Mouse (Mus musculus): ENCODE measurements around the gene Slc41a3. TPM values are rescaled to one million over a fixed set of nuclear protein-coding genes. Genes with fewer than 3 reads are reported as not detected.

The Slc41a3 gene
- total RNA-seq (2021), result 10 to 100 TPM; 29.1 to 67.6 TPM
- long read RNA-seq, experiment 1, transcript Slc41a3-202 (11 exons, 2,412 nt), result minor isoform, 32 of 92 reads
- long read RNA-seq, experiment 1, transcript Slc41a3-201 (10 exons, 2,324 nt), result major isoform, 41 of 92 reads
- long read RNA-seq, experiment 1, partial matches to known transcripts, result 4 of 92 reads
- long read RNA-seq, experiment 1, other reads (novel, unspliced or antisense), result 15 of 92 reads
- long read RNA-seq, experiment 2, transcript Slc41a3-202 (11 exons, 2,412 nt), result minor isoform, 24 of 74 reads
- long read RNA-seq, experiment 2, transcript Slc41a3-201 (10 exons, 2,324 nt), result major isoform, 37 of 74 reads
- long read RNA-seq, experiment 2, partial matches to known transcripts, result 9 of 74 reads
- long read RNA-seq, experiment 2, other reads (novel, unspliced or antisense), result 4 of 74 reads

DNA sequence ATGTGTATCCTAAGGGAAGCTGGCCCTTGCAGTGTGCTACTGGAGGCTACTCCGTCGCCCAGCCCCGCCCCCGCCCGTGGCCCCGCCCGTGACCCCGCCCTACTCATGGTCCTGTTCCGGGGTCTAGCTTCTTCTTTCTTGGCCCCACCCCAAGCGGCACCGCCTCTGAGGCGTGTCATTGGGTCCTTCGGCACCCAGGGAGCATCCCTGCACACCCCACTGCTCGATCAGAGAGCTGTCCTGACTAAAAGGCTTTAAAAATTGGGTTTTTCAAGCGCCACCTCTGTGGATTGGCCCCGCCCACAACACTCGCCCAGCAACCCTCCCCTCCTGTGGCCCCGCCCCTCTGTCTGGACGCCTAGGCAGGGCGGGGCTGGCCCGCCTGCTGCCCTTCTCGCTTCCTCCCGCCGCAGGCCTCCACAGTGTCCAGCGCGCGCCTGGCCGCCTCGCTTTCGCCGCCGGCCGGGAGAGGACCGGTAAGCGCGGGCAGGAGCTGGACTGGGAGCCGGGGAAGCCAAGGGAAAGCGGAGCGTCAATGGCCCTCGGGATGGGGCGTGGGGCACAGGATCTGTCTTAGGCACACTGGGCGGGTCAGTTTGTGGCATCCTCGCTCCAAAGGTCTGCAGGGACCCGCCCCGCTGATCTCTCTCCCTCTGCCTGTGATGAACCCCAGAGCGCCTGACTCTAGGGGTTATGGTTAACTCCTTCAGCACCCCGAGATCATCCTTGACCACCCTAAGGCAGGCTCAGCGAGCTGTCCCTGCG lies at the start of gene Slc41a3:
Gene Slc41a3 (plus strand): TSS at position 193 of the 765 bp plus-strand sequence.
- DNase-seq (ENCODE audit: low spot score in 2 of 2), result peak; percentile 88 to 92

DNA sequence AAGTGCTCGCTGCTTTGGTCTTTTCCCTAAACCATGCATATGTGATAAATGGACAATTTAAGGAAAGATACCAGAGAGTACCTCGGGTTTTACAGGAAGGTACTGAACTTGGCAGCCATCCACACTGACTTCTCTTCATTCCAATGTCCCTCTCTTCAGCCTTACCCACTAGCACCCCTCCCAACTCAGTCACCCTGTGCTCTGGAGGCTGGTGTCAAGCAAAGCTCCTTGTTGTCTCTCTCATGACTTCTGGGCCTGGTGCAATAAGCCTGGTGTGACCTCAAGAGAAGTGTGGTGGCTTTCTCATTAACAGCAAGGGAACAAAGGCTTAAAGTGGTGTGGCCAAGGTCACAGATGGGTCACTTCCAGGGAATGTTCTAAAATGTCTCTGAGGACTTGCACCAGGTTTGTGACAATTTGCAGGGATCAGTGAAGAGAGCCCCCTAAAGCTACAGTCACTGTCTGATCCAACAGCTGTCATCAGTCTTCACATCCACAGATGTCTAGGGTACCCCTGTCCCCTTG lies 47.9 kb upstream of the Slc41a3 start:
- no peak for DNase-seq (ENCODE audit: low spot score in 2 of 2)

DNA sequence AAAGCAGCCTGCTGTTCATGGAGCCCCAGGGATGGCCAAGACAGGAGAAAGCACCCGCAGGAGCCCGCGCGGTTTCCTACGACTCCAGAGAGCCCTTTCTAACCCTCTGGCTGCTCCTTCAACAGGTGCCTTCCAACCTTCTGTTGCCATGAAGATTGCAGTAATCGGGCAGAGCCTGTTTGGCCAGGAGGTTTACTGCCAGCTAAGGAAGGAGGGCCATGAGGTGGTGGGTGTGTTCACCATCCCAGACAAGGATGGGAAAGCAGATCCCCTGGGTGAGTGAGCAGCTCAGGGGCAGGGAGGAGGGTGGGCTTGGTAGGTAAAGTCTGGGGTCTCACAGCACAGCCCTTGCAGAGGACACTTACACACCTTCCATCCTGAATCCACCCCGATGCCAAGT lies 47.4 kb upstream of the Slc41a3 start:
- DNase-seq (ENCODE audit: low spot score in 2 of 2), result no peak

DNA sequence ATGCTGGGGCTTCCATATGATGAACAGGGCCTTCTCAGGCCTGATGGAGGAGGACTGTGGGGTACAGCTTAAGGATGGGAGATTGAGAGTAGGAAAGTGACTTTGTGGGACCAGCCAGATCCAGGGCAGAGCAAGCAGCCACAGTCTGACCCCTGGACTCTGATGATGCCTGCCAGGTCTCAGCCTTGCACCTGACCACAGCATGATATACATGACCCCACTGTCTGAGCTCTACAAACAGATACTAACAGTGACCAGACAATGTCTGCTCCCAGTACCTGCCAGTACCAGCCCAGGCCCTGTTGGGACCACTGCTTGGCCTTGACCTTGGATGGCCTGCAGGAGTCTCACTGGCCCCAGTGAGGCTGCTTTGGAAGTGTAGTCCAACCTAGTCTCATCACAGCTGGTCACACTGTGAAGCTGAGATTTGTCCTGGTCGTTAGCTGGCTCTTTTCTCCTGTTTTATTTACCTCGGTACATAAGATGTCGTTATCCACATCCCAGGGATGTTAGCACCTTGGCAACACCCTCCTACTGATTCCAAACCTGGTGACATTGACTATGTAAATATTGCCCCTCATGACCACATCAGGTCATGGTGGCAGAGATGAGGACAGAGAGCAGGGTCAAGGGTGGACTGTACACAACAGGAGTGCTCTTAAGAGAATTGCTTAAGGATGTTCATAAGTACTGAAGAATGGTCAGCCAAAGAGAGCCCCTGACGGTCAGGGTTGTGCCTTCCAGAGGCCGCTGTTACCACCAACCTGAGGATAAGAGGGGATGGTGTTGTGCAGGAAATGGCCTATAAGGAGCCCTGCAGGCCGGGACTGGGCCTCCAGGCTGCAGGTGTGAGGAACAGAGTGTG lies 46.5 kb upstream of the Slc41a3 start:
- no peak for DNase-seq (ENCODE audit: low spot score in 2 of 2)

DNA sequence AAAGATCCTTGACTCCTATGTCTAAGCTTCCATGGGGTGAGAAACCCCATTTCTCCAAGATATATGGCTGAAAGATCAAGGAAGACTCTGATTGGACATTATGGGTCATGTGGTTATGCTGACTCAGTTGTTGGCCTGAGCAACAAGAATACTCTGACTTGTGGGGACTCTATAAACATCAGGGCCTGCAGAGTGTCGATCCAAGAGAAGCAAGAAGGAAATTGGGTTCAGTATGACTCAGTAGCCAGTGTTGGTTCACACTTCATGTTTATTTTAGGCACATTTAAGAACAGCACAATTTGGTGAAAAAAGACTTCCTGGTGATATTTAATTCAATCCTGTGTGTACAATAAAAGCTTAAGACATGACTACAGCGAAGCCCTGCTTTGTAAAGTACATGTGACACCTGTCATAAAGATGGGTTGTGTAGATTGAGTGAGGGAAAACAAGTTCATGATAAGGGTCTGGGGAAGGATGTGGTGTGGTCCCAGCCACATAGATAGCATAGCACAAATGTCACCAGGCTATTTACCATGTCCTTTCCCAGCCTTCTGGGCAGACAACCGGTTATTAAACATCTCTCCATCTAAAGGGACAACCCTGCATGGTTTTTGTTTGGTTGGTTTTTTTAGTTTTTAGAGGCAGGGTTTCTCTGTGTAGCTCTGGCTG lies 44.0 kb upstream of the Slc41a3 start:
- no peak for DNase-seq (ENCODE audit: low spot score in 2 of 2)

DNA sequence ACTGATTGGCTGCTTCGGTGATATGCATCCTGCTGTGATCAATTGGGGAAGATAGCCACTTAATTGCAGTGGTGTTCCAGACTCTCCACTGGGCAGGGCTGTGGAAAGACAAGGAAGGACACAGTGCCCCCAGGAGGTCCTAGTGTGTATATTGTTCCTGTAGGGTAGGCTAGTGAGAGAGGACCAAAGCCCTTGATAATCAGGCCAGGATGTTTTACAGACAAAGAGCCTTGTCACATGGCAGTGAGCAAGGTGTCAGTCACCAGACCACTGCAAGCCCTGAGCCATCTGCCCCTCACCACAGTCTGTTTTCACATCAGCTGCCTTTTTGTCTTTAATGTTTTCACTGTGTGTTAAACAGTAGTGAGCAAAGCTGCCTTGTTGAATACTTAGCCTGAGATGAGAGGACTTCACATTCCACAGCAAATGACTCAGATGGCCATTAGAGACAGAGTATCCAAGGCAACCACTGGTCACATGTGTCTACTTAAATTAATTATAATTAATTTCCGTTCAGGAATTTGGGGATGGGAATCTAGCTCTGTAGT lies 43.2 kb upstream of the Slc41a3 start:
- no peak for DNase-seq (ENCODE audit: low spot score in 2 of 2)

DNA sequence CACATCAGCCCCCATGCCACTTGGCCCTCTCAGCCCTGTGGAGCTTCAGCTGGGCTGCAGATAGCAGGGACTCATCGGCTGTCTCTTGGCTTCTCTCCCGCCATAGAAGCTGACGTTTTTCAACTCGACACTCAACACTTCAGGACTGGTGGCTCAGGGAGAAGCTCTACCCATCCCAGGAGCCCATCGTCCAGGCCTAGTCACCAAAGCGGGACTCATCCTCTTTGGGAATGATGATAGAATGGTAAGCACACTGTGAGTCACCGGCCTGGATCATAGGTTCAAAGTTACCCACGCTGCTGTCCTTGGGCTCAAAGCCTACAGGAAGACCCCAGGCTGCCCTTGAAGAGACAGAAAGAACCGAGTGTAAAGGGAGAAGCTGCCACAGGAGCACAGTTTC lies 40.3 kb upstream of the Slc41a3 start:
- DNase-seq (ENCODE audit: low spot score in 2 of 2), result no peak

DNA sequence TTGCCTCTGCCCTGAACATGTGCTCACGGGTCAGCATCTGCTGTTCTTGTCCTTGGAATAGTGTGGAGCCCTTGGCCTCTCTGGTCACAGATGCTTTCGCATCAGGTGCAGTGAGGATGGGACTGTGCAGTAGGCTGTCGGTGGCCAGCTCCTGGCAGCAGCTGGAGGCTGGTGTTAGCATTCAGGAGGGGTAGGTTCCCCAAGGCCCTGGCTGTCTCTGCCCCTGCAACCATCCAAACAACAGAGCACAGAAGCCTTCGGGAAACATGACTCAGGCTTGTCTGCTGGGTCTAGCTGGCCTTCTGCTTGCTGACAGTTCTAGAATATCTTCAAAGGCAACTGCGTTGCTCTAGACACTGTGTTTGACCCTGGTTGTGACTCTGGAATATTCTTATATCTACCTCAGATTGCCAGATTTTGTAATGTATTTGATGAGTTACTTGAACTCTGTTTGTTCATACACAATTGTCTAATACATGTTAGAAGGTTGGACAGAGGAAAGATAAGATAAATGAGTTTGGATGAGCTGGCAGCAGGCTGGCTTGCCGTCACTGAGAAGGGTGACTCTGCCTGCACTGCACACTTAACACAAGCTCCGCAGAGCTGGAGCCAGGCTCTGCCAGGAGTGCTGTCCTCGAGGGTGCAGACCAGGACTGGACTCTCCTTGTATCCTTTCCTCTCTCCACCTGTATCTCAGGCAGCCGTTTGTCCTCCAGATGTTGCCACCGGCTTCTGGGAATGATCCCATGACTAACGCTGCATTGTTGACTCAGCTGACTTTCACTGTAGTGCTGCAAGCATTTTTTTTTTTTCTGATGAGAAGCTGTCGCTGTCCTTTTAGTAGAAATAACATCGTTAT lies 38.9 kb upstream of the Slc41a3 start:
- DNase-seq (ENCODE audit: low spot score in 2 of 2), result peak in 1 of 2 experiments; percentile 52

DNA sequence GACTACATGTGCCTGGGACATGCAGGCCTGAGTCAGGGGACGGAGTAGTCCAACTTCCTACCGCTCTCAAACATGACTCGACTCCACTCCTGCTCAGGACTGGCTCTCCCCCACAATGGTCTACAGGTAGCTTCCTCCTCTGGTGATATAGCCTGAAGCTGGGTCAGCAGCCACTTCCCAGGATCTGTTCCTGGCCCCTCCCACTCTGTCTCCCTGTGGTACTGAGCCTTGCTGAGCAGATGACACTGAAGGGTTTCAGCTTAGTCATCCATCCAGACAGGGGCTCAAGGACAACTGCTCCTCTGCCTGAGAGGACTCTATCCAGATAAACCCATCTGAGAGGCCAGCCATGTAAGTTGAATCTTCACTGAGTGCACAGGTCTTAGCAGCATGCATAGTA lies 37.0 kb upstream of the Slc41a3 start:
- DNase-seq (ENCODE audit: low spot score in 2 of 2), result no peak

DNA sequence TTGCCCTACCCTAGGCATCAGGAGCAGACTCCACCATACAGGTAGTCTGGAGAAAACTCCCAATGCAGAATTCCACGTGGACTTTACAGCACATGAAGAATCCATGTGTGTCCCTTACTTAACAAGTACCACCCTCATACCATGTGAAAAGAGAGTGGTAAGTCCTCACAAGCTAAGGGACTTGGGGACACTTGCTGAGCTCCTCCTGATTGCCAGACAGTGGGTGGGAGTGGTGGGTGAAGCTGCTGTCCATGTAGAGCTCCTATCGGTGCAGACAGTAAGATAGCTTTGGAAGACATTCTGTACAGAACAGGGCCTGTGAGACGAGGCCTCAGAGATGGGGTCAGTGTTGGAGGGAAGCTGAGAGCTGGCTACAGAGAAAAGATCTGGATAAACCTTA lies 36.6 kb upstream of the Slc41a3 start:
- DNase-seq (ENCODE audit: low spot score in 2 of 2), result no peak

DNA sequence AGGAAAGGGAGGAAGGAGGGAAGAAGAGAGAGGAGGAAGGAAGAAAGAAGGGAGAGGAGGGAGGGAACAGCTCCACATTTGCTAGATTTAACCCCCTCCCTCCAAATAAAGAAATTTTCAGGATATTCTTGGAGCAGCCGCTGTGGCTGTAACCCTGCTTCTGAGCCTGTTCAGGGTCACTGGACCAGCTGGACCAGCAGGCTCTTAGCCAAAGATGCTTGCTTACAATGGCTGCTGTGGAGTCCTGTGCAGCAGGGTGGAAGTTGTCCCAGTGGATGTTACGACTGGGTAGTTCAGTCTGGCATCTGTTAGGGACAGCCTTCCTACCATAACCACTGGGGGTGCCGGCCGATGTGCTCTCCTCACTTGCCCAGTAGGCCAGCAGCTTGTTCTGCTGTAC lies 35.8 kb upstream of the Slc41a3 start:
- no peak for DNase-seq (ENCODE audit: low spot score in 2 of 2)

DNA sequence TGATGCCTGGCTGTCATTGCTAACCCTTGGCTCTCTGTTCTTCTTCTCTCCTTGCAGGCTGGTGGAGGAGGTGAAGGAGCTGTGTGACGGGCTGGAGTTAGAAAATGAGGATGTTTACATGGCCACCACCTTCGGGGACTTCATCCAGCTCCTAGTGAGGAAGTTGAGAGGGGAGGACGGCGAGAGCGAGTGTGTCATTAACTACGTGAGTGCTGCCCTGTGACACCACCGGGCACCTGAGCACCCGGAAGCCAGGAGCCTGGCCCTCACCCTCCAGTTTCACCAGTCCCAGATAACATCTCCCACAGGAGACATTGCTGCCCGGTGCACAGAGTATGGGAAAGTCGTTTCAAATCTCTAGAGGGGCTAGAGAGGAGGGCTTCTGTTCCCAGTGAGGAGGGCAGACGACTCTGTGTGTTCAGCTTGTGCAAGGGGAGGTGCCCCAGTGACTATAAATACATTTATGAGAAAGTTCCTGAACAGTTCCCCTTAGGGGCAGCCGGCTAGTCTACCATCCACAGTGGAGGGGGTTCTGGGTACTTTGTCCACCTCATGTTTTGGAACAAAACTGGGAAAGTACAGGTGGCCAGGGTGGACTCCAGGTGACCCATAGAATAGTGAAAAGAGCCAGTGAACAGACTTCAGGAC lies 34.7 kb upstream of the Slc41a3 start:
- no peak for DNase-seq (ENCODE audit: low spot score in 2 of 2)

DNA sequence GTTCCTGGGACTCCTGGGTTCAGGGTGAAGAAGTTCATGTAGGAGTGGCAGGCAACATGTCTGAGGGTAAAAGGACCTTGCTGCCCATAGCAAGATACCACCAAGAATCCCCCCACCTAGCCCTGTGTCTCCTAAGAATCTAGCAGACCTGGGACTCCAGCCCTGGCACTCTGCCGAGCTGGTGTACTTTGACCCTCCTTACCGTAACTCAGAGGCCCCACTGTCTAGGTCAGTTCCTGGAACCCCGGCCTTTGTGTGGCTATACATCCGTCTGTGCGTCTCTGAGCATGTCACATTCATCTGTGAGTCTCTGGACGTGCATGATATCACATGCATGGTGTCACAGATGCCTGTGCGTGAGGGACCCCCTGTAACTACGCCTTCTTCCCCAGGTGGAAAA lies 34.1 kb upstream of the Slc41a3 start:
- no peak for DNase-seq (ENCODE audit: low spot score in 2 of 2)

DNA sequence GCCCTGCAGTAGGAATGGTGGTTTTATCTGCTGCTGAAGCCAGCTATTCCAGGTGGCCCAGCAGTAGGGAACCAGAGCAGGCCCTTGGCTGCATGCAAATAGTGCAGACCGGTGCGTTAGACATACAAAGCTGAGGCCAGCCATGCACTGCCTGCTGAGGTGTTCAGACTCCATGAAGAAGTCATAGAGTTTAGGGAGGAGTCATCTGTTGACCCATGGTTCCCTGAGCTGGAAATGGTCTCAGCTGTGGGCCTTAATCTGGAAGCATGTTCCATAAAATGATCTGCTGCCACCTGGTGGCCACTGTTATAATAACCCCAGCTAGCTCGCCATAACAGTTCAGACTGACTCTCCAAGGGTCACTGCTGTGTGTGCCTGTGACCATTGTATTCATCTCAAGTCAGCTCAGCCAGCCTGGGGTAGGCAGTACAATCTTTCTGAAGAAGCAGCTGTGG lies 29.2 kb upstream of the Slc41a3 start:
- DNase-seq (ENCODE audit: low spot score in 2 of 2), result peak; percentile 77 to 83

DNA sequence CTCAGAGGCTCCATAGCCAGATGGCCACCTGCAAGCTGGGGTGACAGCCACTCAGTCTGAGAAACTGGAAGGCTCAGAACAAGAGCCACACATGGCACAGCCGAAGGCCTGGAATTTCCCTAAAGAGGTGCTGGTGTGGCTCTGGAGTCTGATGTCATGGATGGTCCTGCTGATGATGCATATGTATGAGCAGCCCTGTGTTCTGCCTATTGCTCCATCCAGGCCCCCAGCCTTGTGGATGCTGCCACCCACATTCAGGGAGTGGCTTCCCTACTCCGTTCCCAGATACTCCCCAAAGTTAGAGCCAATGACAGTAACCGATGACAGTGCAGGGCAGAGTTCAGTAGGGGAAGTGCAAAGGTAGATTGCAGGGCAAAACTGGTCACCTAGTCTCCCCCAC lies 26.4 kb upstream of the Slc41a3 start:
- no peak for DNase-seq (ENCODE audit: low spot score in 2 of 2)

DNA sequence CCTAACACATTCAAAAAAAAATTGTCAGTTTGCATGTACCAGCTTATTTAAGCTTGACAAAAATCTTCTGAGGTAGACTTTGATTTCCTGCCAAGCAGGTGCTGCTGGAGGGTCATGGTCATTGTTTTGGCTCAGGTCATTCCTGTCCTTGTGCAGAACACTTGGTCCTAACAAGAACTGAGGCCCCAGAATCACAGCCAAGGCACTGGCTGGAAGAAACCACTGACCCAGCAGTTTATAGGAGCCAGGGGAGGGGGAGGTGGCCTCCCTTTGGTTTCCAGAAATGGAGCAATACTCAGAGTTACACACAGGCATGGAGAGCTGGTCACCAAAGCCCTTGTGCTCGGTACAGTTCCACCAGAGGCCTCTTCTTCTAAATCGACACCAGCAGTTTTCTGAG lies 22.2 kb upstream of the Slc41a3 start:
- DNase-seq (ENCODE audit: low spot score in 2 of 2), result no peak

DNA sequence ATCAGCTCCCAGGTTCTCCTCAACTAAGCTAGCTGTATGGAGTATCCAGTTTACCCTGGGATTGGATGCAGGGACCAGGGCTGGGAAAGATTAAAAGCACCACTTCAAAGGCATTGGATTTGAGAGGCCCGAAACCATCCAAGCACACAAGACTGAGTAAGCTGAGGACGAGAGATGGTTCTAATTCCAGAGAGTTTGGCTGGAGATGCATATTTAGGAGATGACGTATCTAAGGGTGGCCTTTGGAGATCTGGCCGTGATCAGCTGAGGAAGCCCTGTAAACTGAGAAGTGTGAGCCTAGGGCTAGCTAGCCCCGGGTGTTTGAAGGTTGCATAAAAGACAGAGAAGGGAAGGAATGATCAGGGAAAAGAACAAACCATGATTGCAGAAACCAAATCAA lies 16.4 kb upstream of the Slc41a3 start:
- no peak for DNase-seq (ENCODE audit: low spot score in 2 of 2)

DNA sequence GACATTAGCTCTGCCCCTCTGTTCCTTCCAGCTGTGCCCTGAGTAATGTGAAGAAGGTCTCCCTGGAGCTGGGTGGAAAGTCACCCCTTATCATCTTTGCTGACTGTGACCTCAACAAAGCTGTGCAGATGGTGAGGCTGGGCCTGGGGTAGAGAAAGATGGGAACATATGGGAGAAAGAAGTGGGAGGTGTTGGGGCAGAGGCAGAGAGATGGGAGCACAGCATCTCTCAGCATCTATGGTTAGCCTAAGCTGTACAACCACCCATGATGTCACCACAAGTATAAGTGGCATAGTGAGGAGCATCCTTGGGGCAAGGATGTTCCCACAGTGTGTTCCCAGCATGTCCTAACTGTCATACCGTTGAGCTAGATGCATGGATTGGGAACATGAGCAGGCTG lies 13.8 kb upstream of the Slc41a3 start:
- DNase-seq (ENCODE audit: low spot score in 2 of 2), result no peak

DNA sequence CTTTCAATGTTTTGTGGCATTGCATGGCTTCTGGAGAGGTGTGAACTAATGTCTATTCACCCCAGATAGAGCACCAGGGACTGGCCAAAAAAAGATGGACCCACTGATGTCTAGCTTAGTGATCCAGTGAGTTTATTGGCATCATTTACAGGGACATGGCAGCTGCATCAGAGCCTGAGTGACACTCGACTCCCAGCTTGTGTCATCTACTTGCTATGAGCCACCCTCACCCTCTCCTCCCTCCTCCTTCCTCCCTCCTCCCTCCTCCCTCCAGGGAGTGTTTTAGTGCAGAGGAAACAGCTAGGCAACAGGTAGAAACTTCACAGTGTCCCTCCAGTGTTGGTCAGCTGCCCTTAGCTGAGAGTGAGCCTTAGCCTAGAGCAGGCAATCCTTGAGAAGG lies 9.6 kb upstream of the Slc41a3 start:
- DNase-seq (ENCODE audit: low spot score in 2 of 2), result no peak

Measured in adrenal gland, adult 18-20 months (tissue).